Comparison of ENCODE assay signal across 8 mouse cellular contexts in genomic region chr11:101062971-101063675, GRCm38 (mm10). TPM values are rescaled to one million over a fixed set of nuclear protein-coding genes. Genes with fewer than 3 reads are reported as not detected.
DNase-seq lines count a peak whose midpoint lies in the region; ATAC-seq and TF ChIP-seq lines count a peak whose summit lies in the region.

No protein-coding gene starts in this region.

- peak overlapping the region; percentile 27 for H3K4me2 ChIP-seq in lung, postnatal 0 days (replicated peaks; ENCODE audit: low read depth, low read length)
- H3K4me2 ChIP-seq in intestine, postnatal 0 days (replicated peaks; ENCODE audit: low read depth) = peak overlapping the region; percentile 30
- no peak overlapping the region for H3K4me2 ChIP-seq in neural tube, embryonic 14.5 days (ENCODE audit: low read depth, low read length)

- no peaks in the 10 kb centered on the region for H3K36me3 ChIP-seq in lung, postnatal 0 days (ENCODE audit: insufficient read depth, low read length)
- peaks cover 12% of the 10 kb centered on the region for H3K36me3 ChIP-seq in intestine, postnatal 0 days (ENCODE audit: control insufficient read depth, insufficient read depth)
- peaks cover 34% of the 10 kb centered on the region for H3K36me3 ChIP-seq in neural tube, embryonic 14.5 days (ENCODE audit: control insufficient read depth, insufficient read depth, low read length)

- no peak for TF ChIP-seq POLR2A in cerebellum, adult 2 months (IDR thresholded peaks at IDR 0.05; ENCODE audit: borderline replicate concordance, insufficient read depth, low read length)

- no peak for TF ChIP-seq EP300 in lung, postnatal 0 days (IDR thresholded peaks at IDR 0.05)

- no peak for DNase-seq in cerebellum, adult 2 months
- DNase-seq in lung, postnatal 0 days (ENCODE audit: low spot score) = no peak
- no peak for DNase-seq in lung, adult 18-20 months
- no peak for DNase-seq in urinary bladder, adult 18-20 months (ENCODE audit: low spot score in 2 of 2)

- H3K9ac ChIP-seq in lung, postnatal 0 days (replicated peaks; ENCODE audit: low read depth) = no peak overlapping the region
- no peak overlapping the region for H3K9ac ChIP-seq in intestine, postnatal 0 days (ENCODE audit: low read depth, low read length)
- no peak overlapping the region for H3K9ac ChIP-seq in neural tube, embryonic 14.5 days (replicated peaks; ENCODE audit: low read depth, low read length)

- WGBS in cerebellum, adult 2 months = 38% methylated on average over 14 of the region's 14 CpGs
- 52% methylated on average over 14 of the region's 14 CpGs for WGBS in lung, postnatal 0 days
- 46% methylated on average over 14 of the region's 14 CpGs for WGBS in intestine, postnatal 0 days
- 74% methylated on average over 14 of the region's 14 CpGs for WGBS in neural tube, embryonic 14.5 days

- TF ChIP-seq CTCF in cerebellum, adult 2 months (IDR thresholded peaks at IDR 0.05; ENCODE audit: borderline replicate concordance, insufficient read depth, low read depth, low read length) = no peak
- no peak for TF ChIP-seq CTCF in lung, postnatal 0 days (IDR thresholded peaks at IDR 0.05)
- no peak for TF ChIP-seq CTCF in intestine, postnatal 0 days (IDR thresholded peaks at IDR 0.05; ENCODE audit: low read depth)

- peaks cover 40% of the 10 kb centered on the region for H3K4me1 ChIP-seq in cerebellum, adult 2 months (ENCODE audit: control insufficient read depth, insufficient read depth, low read length)
- peaks cover 50% of the 10 kb centered on the region for H3K4me1 ChIP-seq in lung, postnatal 0 days (ENCODE audit: insufficient read depth, low read depth, low read length)
- H3K4me1 ChIP-seq in intestine, postnatal 0 days (replicated peaks; ENCODE audit: control insufficient read depth, insufficient read depth, low read length) = peaks cover 19% of the 10 kb centered on the region; the same call in 1 of the 2 replicates
- no peaks in the 10 kb centered on the region for H3K4me1 ChIP-seq in neural tube, embryonic 14.5 days (ENCODE audit: control insufficient read depth, insufficient read depth, low read length)

- no peaks in the 10 kb centered on the region for H3K9me3 ChIP-seq in lung, postnatal 0 days (ENCODE audit: low read length)
- no peaks in the 10 kb centered on the region for H3K9me3 ChIP-seq in intestine, postnatal 0 days (ENCODE audit: control insufficient read depth)
- H3K9me3 ChIP-seq in neural tube, embryonic 14.5 days (ENCODE audit: control insufficient read depth, low read length) = no peaks in the 10 kb centered on the region

- no peaks in the 10 kb centered on the region for H3K27me3 ChIP-seq in cerebellum, adult 2 months (ENCODE audit: control insufficient read depth, insufficient read depth, low read length)
- no peaks in the 10 kb centered on the region for H3K27me3 ChIP-seq in lung, postnatal 0 days (replicated peaks; ENCODE audit: insufficient read depth, low read length)
- H3K27me3 ChIP-seq in intestine, postnatal 0 days (replicated peaks; ENCODE audit: control insufficient read depth, insufficient read depth, low read length) = no peaks in the 10 kb centered on the region
- no peaks in the 10 kb centered on the region for H3K27me3 ChIP-seq in neural tube, embryonic 14.5 days (ENCODE audit: control insufficient read depth, insufficient read depth, low read length)

- peak overlapping the region; percentile 87 for H3K27ac ChIP-seq in cerebellum, adult 2 months (ENCODE audit: insufficient read depth, low read length)
- H3K27ac ChIP-seq in lung, postnatal 0 days (ENCODE audit: low read length) = peak overlapping the region; percentile 97
- H3K27ac ChIP-seq in intestine, postnatal 0 days (ENCODE audit: low read depth, low read length) = peak overlapping the region; percentile 92
- 0 out of 2 replicates have a peak overlapping the region, but pooled peaks have one; percentile 39 for H3K27ac ChIP-seq in neural tube, embryonic 14.5 days (ENCODE audit: low read depth, low read length)

- ATAC-seq in cerebellum, adult (ENCODE audit: insufficient number of reproducible peaks, low FRiP score, low TSS enrichment) = no peak
- no peak; the same call in 1 of the 2 replicates for ATAC-seq in lung, postnatal 0 days
- ATAC-seq in intestine, postnatal 0 days = no peak; the same call in none of the 2 replicates
- no peak for ATAC-seq in neural tube, embryonic 14.5 days (ENCODE audit: low read depth)
- no peak for ATAC-seq in frontal cortex, adult (ENCODE audit: low TSS enrichment)

- no peak overlapping the region for H3K4me3 ChIP-seq in cerebellum, adult 2 months (replicated peaks; ENCODE audit: insufficient read depth, low read depth, low read length)
- H3K4me3 ChIP-seq in lung, postnatal 0 days (ENCODE audit: low read depth, low read length) = no peak overlapping the region
- no peak overlapping the region for H3K4me3 ChIP-seq in intestine, postnatal 0 days (ENCODE audit: low read depth, low read length)
- H3K4me3 ChIP-seq in neural tube, embryonic 14.5 days (ENCODE audit: low read depth, low read length) = no peak overlapping the region

RNA-seq across cellular contexts. Expression of gene Naglu, which starts 6.7 kb away (rescaled TPM):
- polyA plus RNA-seq in cerebellum, adult 2 months (2012; rRNA removed) = 12.7 and 15.8 TPM in 2 replicates
- polyA plus RNA-seq in lung, postnatal 0 days (2015; fragmentation: Nextera tagmentation; extraction: Ambion mirVana) = 18.9 and 21.9 TPM in 2 replicates
- 25.6 and 25.8 TPM in 2 replicates for polyA plus RNA-seq in intestine, postnatal 0 days (2015; fragmentation: Nextera tagmentation; extraction: Ambion mirVana)
- 7.0 and 9.8 TPM in 2 replicates for polyA plus RNA-seq in neural tube, embryonic 14.5 days (2014; fragmentation: Nextera tagmentation; extraction: Ambion mirVana)

RNA-seq across cellular contexts. Expression of gene Hsd17b1, which starts 15.1 kb away (rescaled TPM):
- polyA plus RNA-seq in cerebellum, adult 2 months (2012; rRNA removed) = 0.84 and 0.93 TPM in 2 replicates
- 0.10 and 0.17 TPM in 2 replicates for polyA plus RNA-seq in lung, postnatal 0 days (2015; fragmentation: Nextera tagmentation; extraction: Ambion mirVana)
- polyA plus RNA-seq in intestine, postnatal 0 days (2015; fragmentation: Nextera tagmentation; extraction: Ambion mirVana) = 0.08 TPM in 1 of 2 replicates, not detected in the other
- 0.35 TPM in 1 of 2 replicates, not detected in the other for polyA plus RNA-seq in neural tube, embryonic 14.5 days (2014; fragmentation: Nextera tagmentation; extraction: Ambion mirVana)

RNA-seq across cellular contexts. Expression of gene Coasy, which starts 19.2 kb away (rescaled TPM):
- polyA plus RNA-seq in cerebellum, adult 2 months (2012; rRNA removed) = 34.1 and 36.7 TPM in 2 replicates
- polyA plus RNA-seq in lung, postnatal 0 days (2015; fragmentation: Nextera tagmentation; extraction: Ambion mirVana) = 30.5 TPM in 2 replicates
- 28.0 TPM in 2 replicates for polyA plus RNA-seq in intestine, postnatal 0 days (2015; fragmentation: Nextera tagmentation; extraction: Ambion mirVana)
- polyA plus RNA-seq in neural tube, embryonic 14.5 days (2014; fragmentation: Nextera tagmentation; extraction: Ambion mirVana) = 38.3 and 39.2 TPM in 2 replicates

RNA-seq across cellular contexts. Expression of gene Mlx, which starts 24.0 kb away (rescaled TPM):
- polyA plus RNA-seq in cerebellum, adult 2 months (2012; rRNA removed) = 54.9 and 55.8 TPM in 2 replicates
- polyA plus RNA-seq in lung, postnatal 0 days (2015; fragmentation: Nextera tagmentation; extraction: Ambion mirVana) = 42.5 and 44.5 TPM in 2 replicates
- polyA plus RNA-seq in intestine, postnatal 0 days (2015; fragmentation: Nextera tagmentation; extraction: Ambion mirVana) = 93.3 and 96.4 TPM in 2 replicates
- polyA plus RNA-seq in neural tube, embryonic 14.5 days (2014; fragmentation: Nextera tagmentation; extraction: Ambion mirVana) = 84.6 and 95.7 TPM in 2 replicates

RNA-seq across cellular contexts. Expression of gene Psmc3ip, which starts 32.1 kb away (rescaled TPM):
- polyA plus RNA-seq in cerebellum, adult 2 months (2012; rRNA removed) = 4.7 and 5.3 TPM in 2 replicates
- 9.8 and 10.4 TPM in 2 replicates for polyA plus RNA-seq in lung, postnatal 0 days (2015; fragmentation: Nextera tagmentation; extraction: Ambion mirVana)
- 9.1 and 10.5 TPM in 2 replicates for polyA plus RNA-seq in intestine, postnatal 0 days (2015; fragmentation: Nextera tagmentation; extraction: Ambion mirVana)
- polyA plus RNA-seq in neural tube, embryonic 14.5 days (2014; fragmentation: Nextera tagmentation; extraction: Ambion mirVana) = 17.0 and 19.0 TPM in 2 replicates

Comparison
In these comparisons a context has a peak if more than half of its experiments do, and no peak if none do; other contexts are left out.
1. H3K27ac ChIP-seq: peak in every context shown above with its lines; median percentile 97 in lung, postnatal 0 days; 92 in intestine, postnatal 0 days; 87 in cerebellum, adult 2 months; 39 in neural tube, embryonic 14.5 days.